Mouse (Mus musculus) adrenal gland, adult 18-20 months (tissue): ENCODE results near the gene Tsacc. TPM values are rescaled to one million over a fixed set of nuclear protein-coding genes. Genes with fewer than 3 reads are reported as not detected.
"Not testable (repeated sequence)": the region's sequence is repeated elsewhere in the genome, so short reads cannot be mapped to it uniquely, and the experiment has no call there.

ENCODE experiments used
- DNase-seq, 2 experiments: peaks; one replicate each; pipeline ENCODE4 v3.0.0; 2021 to 2022; ENCODE audit warnings: low spot score in 2 of 2
- total RNA-seq, 2 experiments: library from RNA; stranded (reverse); gene quantifications; 1 replicate in 1 of 2; 2 replicates in 1 of 2; pipeline ENCODE4 v1.2.3; 2021

Tsacc gene
- total RNA-seq, 2 experiments from 2014 or later, result 8.1 to 9.6 TPM

- not testable (repeated sequence) for DNase-seq
Measured at GRCm38 (mm10) chr3:88284815-88285564, 11.8 kb downstream of the Tsacc start.

DNA sequence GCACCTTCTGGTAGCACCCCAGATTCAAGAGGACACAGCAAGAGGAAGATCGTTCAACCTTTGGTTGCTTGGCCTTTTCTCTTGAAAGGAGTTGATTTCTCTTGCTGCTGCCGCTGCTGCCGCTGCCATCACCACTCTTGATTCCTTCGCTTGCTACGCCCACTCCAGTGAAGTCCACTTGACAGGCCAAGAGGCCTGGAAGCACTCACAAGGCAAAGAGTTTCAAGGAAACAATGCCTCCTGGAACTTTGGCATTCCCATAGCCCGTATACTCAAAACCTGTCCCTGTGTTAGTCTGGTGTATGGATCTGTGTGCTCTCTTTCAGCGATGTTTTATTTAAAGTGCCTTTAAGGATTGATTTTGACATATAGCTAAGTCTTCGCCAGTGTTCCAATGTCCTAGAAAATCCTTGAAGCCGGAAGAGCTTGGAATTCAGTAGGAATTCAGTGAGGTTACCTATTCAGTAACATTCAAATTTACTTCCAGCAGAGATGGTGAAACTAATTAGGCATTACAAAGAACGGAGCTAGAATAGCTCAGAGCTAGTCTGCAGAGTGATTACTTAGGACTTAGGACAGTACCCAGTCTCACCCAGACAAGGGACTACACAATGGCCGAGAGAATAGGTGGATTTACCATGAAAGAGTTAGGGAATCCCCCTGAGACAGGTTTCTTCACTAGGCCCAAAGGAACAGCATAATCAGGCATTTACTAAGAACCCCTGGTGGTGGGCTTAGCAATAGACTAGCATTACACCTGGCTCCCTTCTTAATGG is 15.5 kb downstream of the Tsacc start:
- not testable (repeated sequence) for DNase-seq

DNA sequence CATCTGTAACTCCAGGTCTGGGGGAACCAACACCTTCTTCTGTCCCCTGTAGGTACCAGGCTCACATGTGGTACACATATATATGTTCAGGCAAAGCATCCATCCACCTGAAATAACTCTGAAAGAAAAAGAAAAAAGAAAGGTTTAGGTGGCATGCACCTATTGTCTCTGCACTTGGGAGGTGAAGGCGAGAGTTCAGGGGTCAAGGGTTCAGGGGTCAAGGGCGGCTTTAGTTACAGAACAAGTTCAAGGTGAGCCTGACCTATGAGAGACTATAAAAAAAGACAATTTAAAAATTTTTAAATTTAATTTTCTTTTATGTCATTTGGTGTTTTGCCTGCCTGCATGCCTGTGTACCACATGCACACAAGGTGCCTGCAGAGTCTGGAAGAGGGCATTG is 16.8 kb downstream of the Tsacc start:
- no peak for DNase-seq

GRCm38 (mm10) chr3:88276529-88277143 is 20.2 kb downstream of the Tsacc start:
- DNase-seq, result no peak

DNA sequence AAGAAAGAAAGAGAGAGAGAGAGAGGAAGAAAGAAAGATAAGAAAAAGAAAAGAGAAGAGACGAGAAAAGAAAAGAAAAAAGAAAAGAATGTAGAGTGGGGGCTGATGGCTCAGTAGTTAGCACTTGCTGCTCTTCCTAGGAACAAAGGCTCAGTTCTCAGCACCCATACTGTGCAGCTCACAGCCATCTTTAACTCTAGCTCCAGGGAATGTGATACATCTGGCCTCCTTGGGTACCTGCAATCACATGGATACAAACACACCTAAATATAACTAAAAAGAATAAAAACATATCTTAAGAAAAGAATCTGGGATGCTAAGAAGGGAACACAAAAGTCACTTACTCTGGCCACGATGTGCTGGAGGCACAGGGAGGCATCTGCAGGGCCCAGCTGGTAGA is 20.7 kb downstream of the Tsacc start:
- DNase-seq, result no peak

DNA sequence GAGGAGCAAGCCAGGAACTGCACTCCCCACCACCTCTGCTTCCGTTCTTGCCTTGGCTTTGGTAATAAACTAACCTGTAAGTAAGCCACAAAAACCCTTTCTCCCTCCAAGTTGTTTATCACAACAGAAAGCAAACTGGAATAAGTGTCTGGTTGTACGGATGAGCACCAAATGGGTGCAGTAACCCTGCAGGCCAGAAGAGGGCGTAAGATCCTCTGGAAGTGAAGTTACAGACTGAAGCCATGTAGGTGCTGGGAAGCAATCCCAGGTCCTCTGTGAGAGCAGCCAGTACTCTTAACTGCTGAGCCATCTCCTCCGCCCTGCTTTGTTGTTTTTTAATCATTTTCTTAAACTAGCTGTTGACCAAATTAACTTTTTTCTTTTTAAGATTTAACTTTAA is 22.8 kb downstream of the Tsacc start:
- DNase-seq, result no peak

- DNase-seq, result no peak
Measured at GRCm38 (mm10) chr3:88271859-88272258, 24.9 kb downstream of the Tsacc start.

DNA sequence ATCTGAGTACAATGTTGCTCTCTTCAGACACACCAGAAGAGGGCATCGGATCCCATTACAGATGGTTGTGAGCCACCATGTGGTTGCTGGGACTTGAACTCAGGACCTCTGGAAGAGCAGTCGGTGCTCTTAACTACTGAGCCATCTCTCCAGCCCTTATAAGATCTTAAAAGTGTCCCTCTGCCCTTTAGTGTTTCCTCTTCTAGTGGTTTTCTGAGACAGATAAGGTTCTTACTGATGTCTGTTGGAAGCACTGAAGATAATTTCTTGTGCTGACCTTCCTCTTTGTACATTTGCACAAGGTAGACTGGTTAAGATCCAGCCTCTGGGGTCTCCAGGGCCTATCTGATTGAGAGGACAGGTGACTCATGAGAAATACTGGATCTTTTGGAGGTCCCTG is 25.5 kb downstream of the Tsacc start:
- DNase-seq, result not testable (repeated sequence)

- no peak for DNase-seq
Measured at GRCm38 (mm10) chr3:88268991-88269390, 27.8 kb downstream of the Tsacc start.

DNA sequence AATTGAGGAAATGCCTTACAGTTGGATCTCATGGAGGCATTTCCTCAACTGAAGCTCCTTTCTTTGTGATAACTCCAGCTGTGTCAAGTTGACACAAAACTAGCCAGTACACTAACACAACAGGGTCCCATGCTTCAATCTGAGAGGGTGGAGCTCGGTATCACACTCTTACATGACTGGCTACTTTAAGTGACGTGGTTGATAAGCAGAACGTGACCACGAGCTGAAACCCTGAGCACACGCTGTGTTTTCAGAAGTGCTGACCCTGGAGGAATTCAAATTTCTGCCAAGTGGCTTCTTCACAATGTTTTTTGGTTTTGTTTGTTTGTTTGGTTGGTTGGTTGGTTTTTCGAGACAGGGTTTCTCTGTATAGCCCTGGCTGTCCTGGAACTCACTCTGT is 28.8 kb downstream of the Tsacc start:
- DNase-seq, result not testable (repeated sequence)

GRCm38 (mm10) chr3:88262346-88262745 is 34.5 kb downstream of the Tsacc start:
- DNase-seq, result no peak

- DNase-seq, result no peak
Measured at GRCm38 (mm10) chr3:88256382-88256781, 40.4 kb downstream of the Tsacc start.

DNA sequence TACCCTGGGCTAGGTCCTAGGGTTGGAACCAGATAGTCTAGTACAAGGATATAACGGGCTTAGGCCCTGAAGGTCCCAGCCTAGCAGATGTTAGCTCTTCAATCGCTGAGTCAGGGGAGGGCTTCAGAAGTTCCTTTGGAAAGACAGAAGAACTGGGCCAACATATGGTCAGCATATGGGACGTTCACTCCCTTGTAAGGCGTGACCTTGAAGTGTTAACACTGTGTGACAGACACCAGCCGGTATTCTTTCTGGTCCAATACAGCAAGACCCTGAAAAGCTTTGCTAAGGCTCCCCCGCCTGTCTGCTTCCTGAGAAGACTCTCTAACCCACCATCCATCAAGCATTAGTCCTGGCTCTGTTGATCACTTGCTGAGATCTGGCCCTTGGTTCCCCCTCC is 40.8 kb downstream of the Tsacc start:
- no peak for DNase-seq

DNA sequence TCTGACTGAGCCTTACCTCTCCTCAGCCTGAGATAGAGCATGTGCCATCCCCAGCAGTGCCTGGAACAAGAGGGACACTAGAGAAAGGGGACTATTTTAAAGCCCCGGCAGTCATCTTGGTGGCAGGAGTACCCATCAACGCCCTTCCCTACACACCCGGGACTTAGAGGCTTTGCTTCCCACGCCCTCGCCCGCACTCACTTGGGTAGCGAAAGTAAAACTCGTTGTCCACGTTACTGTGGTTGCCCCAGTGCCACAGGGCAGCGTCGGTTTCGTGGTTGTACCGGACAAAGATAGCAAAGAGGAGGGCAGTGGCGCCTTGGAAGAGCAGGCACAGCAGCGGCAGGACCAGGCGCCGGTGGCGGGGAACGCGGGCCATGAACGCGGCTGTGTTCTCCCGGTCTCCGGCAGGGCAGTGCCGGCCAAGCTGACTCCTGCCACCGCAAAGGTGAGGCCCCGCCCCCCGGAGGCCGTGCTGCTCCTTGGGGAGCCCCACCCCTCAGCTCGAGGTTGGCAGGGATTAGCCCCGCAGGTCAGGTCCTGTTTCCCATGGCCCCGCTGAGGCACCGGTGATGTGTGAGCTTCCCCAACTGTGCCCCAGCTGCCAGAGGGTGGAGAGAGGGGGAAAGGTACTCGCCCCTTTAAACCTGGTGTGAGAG is 42.4 kb downstream of the Tsacc start, which contains the start of gene Rhbg:
Gene Rhbg (minus strand): TSS at position 442 of the 659 bp plus-strand sequence.
- peak; percentile 61 to 63 for DNase-seq

DNA sequence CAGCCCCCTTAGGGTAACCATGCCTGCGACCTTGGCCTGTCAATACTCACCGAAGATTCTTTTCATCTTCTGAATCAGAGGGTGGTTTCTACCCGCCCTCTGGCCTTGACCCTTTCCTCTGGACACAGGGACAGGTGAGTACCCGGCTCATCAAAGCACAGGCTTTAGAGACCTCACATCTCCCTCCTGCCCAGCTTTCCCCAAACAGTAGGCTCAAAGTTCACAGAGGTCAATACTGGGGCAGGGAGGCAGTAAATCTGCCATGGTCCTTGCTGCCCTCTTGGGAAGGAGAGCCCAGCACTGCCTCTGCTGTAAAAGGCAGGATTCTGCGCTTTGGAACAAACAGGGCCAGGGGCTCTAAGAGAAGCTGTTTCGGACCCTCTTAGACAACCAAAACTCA is 44.1 kb downstream of the Tsacc start:
- no peak for DNase-seq

GRCm38 (mm10) chr3:88248406-88248805 is 48.4 kb downstream of the Tsacc start:
- no peak for DNase-seq

- DNase-seq, result no peak
Measured at GRCm38 (mm10) chr3:88247666-88248065, 49.1 kb downstream of the Tsacc start.

GRCm38 (mm10) chr3:88245811-88246210 is 51.0 kb downstream of the Tsacc start:
- peak; percentile 76 to 85 for DNase-seq

DNA sequence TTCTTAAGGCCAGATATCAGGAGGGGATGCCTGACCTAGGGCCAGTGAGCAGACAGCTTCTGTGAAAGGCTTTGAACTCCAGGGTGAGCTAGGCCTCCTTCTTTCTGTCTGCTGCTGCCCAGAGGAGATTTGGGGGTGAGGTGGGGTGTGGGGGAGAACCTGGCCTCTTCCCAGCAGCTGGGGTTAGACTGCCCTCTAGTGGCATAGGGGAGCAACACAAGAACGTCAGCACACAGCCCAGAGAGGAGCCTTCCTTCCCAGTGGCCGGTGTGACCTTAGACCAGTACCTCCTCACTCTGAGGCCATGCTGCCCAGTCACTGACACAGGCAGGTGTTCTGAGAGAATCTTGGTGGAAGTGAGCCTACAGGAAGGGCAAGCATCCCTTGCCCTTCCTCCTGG is 52.7 kb downstream of the Tsacc start:
- DNase-seq, result peak; percentile 39 to 49

DNA sequence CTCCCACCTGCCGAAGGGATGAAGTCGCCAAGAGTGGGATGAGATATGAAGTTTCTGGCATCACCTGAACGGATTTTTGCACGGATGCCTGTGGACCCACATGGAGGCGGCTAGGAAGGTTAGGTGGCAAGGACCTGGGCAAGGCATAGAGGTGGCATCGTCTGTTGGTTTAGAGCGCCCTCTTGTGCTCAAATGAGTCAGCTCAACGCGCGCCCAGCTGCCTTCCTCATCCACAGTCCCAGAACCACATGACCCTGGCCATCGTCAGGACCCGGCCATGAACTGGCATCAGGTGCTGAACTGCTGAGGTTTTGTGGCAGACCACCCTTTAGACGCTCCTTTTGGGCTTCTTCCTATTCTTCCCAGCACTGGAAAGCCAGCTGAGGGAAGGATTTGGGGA is 54.3 kb downstream of the Tsacc start:
- DNase-seq, result peak; percentile 74 to 79

DNA sequence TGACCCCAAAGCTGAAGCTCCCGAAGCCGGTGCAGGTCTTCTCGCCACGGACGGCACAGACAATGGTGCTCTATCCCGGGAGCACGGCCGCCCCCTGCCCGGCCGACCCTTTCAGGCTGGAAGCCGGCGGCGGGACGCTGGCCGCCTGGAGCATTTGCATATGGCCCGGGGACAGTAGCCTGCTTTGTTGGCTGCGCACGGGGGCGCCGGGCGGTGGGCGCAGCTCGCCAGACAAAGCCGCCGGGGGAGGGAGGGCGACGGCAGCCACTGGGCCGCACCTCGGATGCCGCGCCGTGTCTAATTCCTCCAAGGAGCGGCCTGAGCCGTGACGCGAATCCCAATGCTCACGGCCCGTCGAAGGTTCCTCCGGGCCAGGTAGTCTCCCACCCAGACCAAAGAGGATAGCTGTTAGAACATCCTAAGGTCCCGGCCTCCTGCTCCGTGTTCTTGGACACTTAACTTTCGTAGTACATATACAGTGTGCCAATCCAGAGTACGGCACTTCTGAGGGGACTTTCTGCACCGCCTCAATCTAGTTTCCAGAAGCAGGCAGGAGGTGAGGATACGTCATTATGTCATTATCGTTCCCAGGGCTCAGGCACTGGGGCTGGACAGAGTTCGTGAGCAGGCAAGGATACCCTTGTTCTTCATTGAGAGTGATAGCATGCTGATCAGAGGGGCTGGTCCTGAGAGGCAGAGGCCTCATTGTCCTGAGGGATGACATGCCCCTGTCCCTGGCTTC is 55.6 kb downstream of the Tsacc start:
- DNase-seq, result no peak
